Mouse (Mus musculus): ENCODE results near the gene Olfr746. TPM values are rescaled to one million over a fixed set of nuclear protein-coding genes. Genes with fewer than 3 reads are reported as not detected.

Gene Olfr746
- total RNA-seq (2021) = not detected
- long read RNA-seq, experiment 1 = 0 reads
- long read RNA-seq, experiment 2 = 0 reads

- no peak for DNase-seq (ENCODE audit: low spot score)
These were observed at the start of gene Olfr746 for GRCm38 (mm10) chr14:50646783-50647182. Olfr746 (plus strand) TSS chr14:50647083.

- no peak for DNase-seq (ENCODE audit: low spot score)
These were observed 32.3 kb upstream of the Olfr746 start, which contains the start of gene Olfr744 for GRCm38 (mm10) chr14:50614579-50614978. Olfr744 (plus strand) TSS chr14:50614879.

GRCm38 (mm10) chr14:50639088-50639487 lies 7.8 kb upstream of the Olfr746 start, which contains the start of gene Olfr745:
Olfr745 (plus strand) TSS chr14:50639388.
- no peak for DNase-seq (ENCODE audit: low spot score)

- no peak for DNase-seq (ENCODE audit: low spot score)
These were observed 46.2 kb downstream of the Olfr746 start, which contains the start of gene Olfr747 for GRCm38 (mm10) chr14:50693106-50693505. Olfr747 (minus strand) TSS chr14:50693206.

Other genes starting within 250 kb of the Olfr746 start
- not detected for gene Olfr738, start 239.5 kb upstream of the Olfr746 start, total RNA-seq (2021)
- not detected for gene Olfr739, start 228.5 kb upstream of the Olfr746 start, total RNA-seq (2021)
- not detected for gene Olfr740, start 201.5 kb upstream of the Olfr746 start, total RNA-seq (2021)
- gene Olfr741, start 174.3 kb upstream of the Olfr746 start, total RNA-seq (2021) = not detected
- not detected for gene Olfr742, start 143.5 kb upstream of the Olfr746 start, total RNA-seq (2021)
- gene Olfr743, start 125.2 kb upstream of the Olfr746 start, total RNA-seq (2021) = not detected
- gene Olfr744, start 32.2 kb upstream of the Olfr746 start, total RNA-seq (2021) = not detected
- not detected for gene Olfr745, start 7.7 kb upstream of the Olfr746 start, total RNA-seq (2021)
- not detected for gene Olfr747, start 46.1 kb downstream of the Olfr746 start, total RNA-seq (2021)
- gene Olfr748, start 60.3 kb downstream of the Olfr746 start, total RNA-seq (2021) = not detected
- gene Olfr749, start 98.0 kb downstream of the Olfr746 start, total RNA-seq (2021) = not detected
- gene Ttc5, start 138.4 kb downstream of the Olfr746 start, total RNA-seq (2021) = 1 to 10 TPM; 5.1 to 6.5 TPM
- gene Ccnb1ip1, start 160.6 kb downstream of the Olfr746 start, total RNA-seq (2021) = under 1 TPM in 1 of 2 experiments, not detected in 1; 0.40 TPM
- 1 to 10 TPM; 8.6 to 9.5 TPM for gene Parp2, start 160.8 kb downstream of the Olfr746 start, total RNA-seq (2021)
- 1 to 10 TPM; 6.5 to 9.0 TPM for gene Tep1, start 223.5 kb downstream of the Olfr746 start, total RNA-seq (2021)